Mouse (Mus musculus): ENCODE results near the gene Olfr543.
"Not testable (repeated sequence)": the region's sequence is repeated elsewhere in the genome, so short reads cannot be mapped to it uniquely, and the experiment has no call there.

The Olfr543 gene

GRCm38 (mm10) chr7:102481579-102481978, at the start of gene Olfr543:
Gene Olfr543 (minus strand): TSS chr7:102481679.
- DNase-seq, result no peak

DNA sequence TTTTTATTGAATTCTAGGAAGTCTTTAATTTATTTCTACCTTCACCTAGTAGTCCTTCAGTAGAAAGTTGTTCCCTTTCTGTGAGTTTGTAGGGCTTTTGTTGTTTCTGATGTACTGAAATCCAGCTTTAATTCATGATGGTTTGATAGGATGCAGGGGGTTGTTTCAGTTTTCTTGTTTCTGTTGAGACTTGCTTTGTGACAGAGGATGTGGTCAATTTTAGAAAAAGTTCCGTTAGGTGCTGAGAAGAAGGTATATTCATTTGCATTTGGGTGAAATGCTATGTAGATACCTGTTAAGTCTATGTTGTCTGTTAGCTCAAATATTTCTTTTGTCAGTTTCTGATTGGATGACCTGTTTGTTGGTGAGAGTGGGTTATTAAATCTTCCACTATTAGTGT, 47.6 kb upstream of the Olfr543 start:
- DNase-seq, result no peak

DNA sequence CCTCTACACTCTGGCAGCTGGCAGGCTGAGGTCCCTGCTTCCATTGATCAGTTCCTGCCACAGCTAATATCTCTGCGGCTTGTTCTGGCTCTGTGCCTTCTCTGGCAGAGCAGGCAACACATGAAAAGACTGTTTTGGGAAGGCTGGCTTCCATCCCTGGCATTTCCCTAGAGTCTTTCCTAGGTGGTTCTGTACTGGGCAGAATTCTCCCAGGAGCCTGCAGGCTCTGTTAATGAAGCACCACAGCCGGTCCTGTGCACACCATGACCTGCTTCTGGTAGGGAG, 35.5 kb upstream of the Olfr543 start:
- no peak for DNase-seq

DNA sequence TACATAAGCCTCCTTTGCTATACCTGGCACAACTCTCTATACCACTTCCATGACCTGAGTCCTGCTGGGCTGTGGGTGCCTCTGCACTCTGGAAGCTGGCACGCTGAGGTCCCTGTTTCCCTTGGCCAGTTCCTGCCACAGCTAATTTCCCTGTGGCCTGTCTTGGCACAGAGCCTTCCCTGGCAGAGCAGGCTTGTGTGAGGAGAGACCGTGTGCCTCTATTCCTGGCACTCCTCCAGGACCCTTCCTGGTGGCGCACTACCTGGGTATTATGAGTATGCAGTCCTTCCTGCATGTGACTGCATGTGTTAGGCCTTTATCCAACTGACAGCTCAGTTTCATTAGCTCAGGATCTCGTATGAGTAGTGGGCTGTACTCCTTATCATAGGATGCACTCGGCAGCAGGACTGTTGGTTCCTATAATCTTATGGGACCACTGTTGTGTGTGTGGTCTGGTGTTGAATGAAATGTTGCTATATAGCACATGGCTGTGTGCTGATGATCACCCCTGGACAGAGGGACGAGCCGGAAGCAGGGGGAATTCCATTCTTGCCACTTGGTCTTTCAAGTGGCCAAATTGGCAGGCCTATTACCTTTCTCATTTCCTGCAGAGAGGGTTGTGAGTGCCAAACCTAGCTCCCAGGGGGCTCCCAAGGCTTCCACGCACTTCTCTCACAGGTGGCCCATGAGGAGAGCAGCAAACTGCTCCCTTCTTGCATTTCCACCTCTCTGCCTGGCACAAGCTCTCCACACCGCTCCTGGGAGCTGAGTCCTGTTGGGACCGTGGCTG, 35.0 kb upstream of the Olfr543 start:
- no peak for DNase-seq

DNA sequence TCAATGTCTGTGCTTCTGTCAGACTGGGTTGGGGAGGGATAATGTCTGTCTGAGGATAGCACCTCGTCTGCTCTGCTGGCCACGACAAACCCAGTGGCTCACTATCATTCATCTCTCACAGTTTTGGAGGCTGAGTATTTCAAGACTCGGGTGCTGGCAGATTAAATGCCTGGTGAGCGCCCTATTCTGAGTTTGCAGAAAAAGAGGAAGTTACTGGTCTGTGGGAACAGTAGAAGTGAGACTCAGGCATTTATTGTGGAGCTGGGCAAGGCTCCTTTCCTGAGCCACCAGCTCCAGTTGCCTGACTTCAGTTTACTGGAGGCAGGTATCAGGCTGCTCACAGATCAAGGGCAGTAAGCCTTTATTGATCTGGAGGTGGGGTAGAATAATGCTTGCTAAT, 32.7 kb upstream of the Olfr543 start:
- peak; percentile 3 to 8 for DNase-seq

DNA sequence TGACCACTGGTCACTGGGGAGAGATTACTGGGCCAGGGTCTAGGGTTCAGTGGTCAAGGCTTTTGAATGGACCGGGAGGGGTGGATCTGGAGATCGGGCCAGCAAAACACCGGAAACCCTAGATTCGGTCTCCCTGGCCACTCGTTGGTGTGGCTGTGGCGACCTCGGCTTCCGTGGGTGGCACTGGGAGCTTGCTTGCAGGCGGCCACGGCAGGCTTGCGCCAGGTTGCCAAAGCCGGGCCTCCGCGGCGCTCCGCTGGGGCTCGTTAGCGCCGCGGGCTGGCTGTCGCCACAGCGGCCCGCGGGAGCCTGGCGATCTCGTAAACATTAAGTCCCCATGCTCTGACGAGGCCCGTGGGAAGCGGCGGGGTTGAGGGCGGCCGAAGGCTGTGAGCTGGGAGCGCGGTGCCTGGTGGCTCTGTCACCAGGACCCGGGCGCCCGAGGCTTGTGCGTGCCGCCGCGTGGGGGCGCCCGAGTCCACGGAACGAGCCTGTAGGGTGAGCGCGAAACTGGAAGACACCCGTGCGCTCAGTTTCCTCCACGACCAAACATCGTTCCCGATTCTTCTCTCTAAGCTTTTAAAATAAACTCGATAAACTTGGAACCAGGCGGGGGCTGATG, 31.4 kb upstream of the Olfr543 start:
- peak; percentile 91 to 93 for DNase-seq

DNA sequence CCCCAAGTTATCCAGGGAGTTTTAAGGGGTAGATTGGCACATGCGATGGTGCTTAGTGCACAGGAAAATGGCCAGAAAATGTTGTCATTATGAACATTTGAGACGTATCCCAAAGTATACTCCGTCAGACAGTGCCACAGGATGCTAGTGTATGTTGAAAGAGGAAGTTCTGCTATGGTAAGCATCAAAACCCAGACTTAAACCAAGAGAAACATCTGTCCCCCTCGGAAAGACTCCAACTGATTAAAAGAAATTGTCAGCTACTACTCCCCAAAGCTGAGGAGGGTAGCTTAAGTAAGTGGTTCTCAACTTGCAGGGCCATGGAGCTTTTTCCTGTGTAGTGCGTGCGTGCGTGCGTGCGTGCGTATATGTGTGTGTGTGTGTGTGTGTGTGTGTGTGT, 30.4 kb upstream of the Olfr543 start:
- no peak for DNase-seq

GRCm38 (mm10) chr7:102509726-102510125, 28.2 kb upstream of the Olfr543 start:
- DNase-seq, result no peak

DNA sequence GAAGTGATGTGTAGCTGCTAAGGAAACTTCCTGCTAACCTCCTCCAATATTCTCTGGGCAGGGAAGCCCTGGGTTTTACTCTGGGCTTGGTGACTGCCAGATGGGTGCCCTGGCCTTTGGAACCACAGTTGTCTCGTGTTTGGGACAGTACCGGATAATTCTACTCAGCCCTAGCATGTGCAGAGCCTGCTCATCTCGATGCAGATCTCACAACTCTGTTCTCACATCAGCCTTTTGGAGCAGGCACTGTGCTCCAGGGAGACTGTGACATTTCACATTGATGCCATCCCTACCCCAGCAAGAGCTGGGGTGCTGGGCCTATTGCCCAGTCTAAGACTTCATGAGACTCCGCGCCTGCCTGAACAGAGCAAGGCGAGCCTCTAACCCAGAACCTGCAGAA, 27.2 kb upstream of the Olfr543 start:
- DNase-seq, result no peak

GRCm38 (mm10) chr7:102508066-102508465, 26.6 kb upstream of the Olfr543 start:
- DNase-seq, result no peak

- DNase-seq, result peak; percentile 75 to 79
Observed at GRCm38 (mm10) chr7:102506848-102507247, 25.4 kb upstream of the Olfr543 start.

GRCm38 (mm10) chr7:102501986-102502385, 20.5 kb upstream of the Olfr543 start:
- no peak for DNase-seq

- DNase-seq, result no peak
Observed at GRCm38 (mm10) chr7:102499473-102499872, 18.0 kb upstream of the Olfr543 start, which contains the start of gene Olfr545. Gene Olfr545 (minus strand): TSS chr7:102499573.

- DNase-seq, result not testable (repeated sequence)
Observed at GRCm38 (mm10) chr7:102494416-102494815, 12.9 kb upstream of the Olfr543 start.

GRCm38 (mm10) chr7:102488161-102488560, 6.7 kb upstream of the Olfr543 start, which contains the start of gene Olfr544:
Gene Olfr544 (minus strand): TSS chr7:102488313.
- no peak for DNase-seq

DNA sequence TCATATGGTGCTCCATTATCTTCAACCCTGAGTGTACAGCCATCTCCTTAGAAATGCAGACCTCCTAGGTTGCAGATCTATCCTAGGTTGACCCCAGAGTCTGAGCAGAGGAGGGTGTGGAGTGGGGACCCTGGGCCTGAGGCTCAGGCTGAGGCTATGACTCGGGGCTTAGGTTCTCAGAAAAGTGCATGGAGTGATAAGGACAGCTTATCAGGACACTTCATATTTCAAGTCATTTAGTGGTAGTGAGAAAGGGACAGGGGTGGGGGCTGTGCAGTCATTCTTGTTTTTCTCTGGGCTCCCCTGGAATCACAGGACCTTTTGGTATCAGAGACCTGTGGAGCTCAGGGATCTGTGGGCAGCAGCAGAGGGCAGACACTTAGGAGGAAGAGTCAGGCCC, 4.6 kb upstream of the Olfr543 start:
- DNase-seq, result no peak

DNA sequence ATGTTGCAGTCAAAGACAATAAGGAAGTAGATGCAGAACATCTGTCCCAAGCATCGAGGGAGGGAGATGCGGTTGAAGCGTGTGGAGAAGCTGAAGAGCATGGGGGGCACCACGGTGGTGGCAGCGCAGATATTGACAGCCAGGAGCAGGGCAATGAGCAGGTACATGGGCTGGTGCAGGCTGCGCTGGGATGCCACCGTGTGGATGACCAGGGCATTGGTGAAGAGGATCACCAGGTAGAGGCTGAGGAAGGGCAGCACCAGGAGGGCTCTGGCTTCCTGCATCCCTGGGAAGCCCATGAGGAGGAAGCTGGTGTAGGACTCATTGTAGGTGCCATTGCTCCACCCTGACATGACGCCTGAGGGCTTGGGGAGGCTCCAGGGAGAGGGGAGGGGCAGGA, 3.3 kb upstream of the Olfr543 start:
- DNase-seq, result not testable (repeated sequence)

GRCm38 (mm10) chr7:102483665-102484064, 2.2 kb upstream of the Olfr543 start:
- no peak for DNase-seq

DNA sequence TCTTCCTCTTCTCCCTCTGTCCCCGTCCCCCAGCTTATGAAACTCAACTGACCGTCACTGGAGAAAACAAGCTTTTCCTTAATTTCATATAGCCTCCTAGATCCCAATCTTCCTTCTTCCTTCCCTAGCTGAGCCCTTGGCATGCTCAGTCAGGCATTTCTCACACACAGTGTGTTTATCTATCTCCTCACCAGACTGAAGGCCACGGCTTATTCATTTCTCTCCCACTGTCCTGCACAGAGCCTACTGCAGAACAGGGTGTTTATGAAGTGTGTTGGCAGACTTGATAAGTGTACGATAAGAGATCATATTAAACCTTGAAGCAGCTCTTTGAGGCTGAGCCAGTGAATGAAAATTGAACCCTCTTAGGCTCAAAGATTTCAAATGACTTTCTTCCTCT, 658 bp downstream of the Olfr543 start:
- DNase-seq, result no peak

DNA sequence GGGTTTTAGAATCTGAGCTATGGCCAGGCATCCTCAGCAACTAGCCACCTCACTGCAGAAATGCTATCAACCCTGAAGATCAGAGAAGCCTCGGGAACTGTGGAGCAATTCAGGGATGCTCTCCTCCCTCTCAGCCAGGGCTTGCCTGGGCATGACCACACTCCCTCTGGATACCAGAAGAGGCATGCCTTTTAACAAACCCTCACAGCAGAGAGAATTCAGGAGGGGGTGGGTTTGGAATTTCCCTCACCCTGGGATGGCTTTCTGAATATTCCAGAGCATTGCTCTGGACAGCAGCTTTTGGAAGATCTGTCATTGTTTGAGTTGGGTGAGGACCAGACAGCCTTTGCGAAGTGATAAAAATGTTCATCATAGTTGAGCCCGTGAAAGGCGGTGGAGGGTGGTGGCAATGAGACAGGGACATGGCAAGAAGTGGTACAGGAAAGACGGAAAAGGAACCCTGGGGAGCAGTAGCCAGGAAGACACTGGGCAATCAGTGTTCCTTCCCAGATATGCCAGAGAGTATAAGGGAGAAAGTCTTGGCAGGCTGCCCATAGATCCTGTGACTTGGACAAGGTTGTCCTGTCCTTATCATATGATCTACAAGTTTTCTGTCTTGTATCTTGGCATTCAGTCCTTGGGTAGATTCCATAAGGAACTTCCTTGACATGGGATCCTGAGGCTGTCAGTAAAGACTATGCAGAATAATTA, 2.0 kb downstream of the Olfr543 start:
- DNase-seq, result no peak

GRCm38 (mm10) chr7:102478926-102479325, 2.6 kb downstream of the Olfr543 start:
- DNase-seq, result no peak

GRCm38 (mm10) chr7:102478425-102478824, 3.1 kb downstream of the Olfr543 start:
- DNase-seq, result no peak

GRCm38 (mm10) chr7:102477377-102477776, 4.1 kb downstream of the Olfr543 start:
- no peak for DNase-seq

DNA sequence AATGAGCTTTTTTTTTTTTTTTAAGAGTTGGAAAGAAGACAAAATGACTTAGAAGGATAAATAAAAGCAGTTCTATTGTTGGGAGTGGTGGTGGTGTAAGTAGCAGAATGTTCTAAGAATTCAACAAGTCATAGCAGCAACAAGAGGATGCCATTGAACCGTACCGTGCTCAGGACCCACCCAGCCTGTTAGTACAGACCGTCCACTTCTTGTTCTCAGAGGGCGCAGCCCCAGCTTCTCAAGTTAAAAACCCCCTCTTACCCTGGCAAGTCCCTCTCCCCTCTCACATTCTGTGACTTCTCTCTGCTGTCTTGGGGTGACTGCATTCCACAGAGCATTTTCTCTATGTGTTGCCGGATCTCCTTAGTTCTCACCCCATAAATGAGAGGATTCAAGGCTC, 4.9 kb downstream of the Olfr543 start:
- DNase-seq, result no peak
